Comparison of ENCODE assay signal across 8 mouse cellular contexts in genomic region chr7:65737286-65738040, GRCm38 (mm10). TPM values are rescaled to one million over a fixed set of nuclear protein-coding genes. Genes with fewer than 3 reads are reported as not detected.
DNase-seq lines count a peak whose midpoint lies in the region; ATAC-seq and TF ChIP-seq lines count a peak whose summit lies in the region.
"Had no signal": no experiment of that assay in that cellular context is flagged by ENCODE, and none has a peak within 500 bp of the region (broad histone marks: within the 10 kb centered on the region; RNA-seq: fewer than 3 reads in every experiment).

No protein-coding gene starts in this region.

- DNase-seq in 3T3-L1 (ENCODE audit: low read depth, low spot score): peak; percentile 58
- DNase-seq in ES-E14 (ENCODE audit: low read depth, low spot score): peak; percentile 21
- peak; percentile 32 to 58 for DNase-seq in gastrocnemius, postnatal 4 days (ENCODE audit: low spot score in 2 of 2)
- no peak for DNase-seq in cerebellum, postnatal 14 days
- no peak for DNase-seq in thymus, postnatal 4 days
- DNase-seq: liver had no signal

- H3K27ac ChIP-seq in ES-E14 (ENCODE audit: insufficient read depth, low read depth, low read length, poor library complexity, severe bottlenecking): no peak overlapping the region
- no peak overlapping the region for H3K27ac ChIP-seq in lung, embryonic 15.5 days

- no peaks in the 10 kb centered on the region for H3K9me3 ChIP-seq in ES-E14 (ENCODE audit: control insufficient read depth, insufficient read depth, low read depth, low read length)
- H3K9me3 ChIP-seq in lung, embryonic 15.5 days: no peaks in the 10 kb centered on the region

- H3K4me3 ChIP-seq in ES-E14 (ENCODE audit: insufficient read depth in 1 of 2, low read depth in 1 of 2, low read length in 2 of 2, poor library complexity in 1 of 2, severe bottlenecking in 1 of 2): peak overlapping the region; percentile 44 to 58; a peak in 3 of 4 replicates
- H3K4me3 ChIP-seq in lung, embryonic 15.5 days: no peak overlapping the region

- ATAC-seq in lung, embryonic 15.5 days (ENCODE audit: borderline replicate concordance, extremely low read depth, low FRiP score, low TSS enrichment): peak; percentile 27; the same call in 1 of the 2 replicates
- no peak for ATAC-seq in monocyte, adult 5-6 weeks (replicated peaks; ENCODE audit: insufficient number of reproducible peaks, low FRiP score, low TSS enrichment, poor library complexity, severe bottlenecking)

- H3K9ac ChIP-seq in ES-E14 (ENCODE audit: insufficient read depth, low read depth, low read length, poor library complexity, severe bottlenecking): 0 out of 2 replicates have a peak overlapping the region, but pooled peaks have one; percentile 17
- H3K9ac ChIP-seq in lung, embryonic 15.5 days: no peak overlapping the region

- no peak overlapping the region for H3K4me2 ChIP-seq in lung, embryonic 15.5 days

- H3K4me1 ChIP-seq in ES-E14 (ENCODE audit: control insufficient read depth in 2 of 2, insufficient read depth in 2 of 2, low read length in 2 of 2, poor library complexity in 1 of 2): peaks cover 3% of the 10 kb centered on the region in 2 experiments; a peak in 1 of 4 replicates
- H3K4me1 ChIP-seq in lung, embryonic 15.5 days: peaks cover 5% of the 10 kb centered on the region

- 34% methylated on average over 12 of the region's 12 CpGs for WGBS in lung, embryonic 15.5 days

- in situ Hi-C loops in ES-E14 (cut with MboI; ENCODE audit: low sequenced_read_pairs in 2 of 2, unreplicated experiment in 2 of 2): no loop called here

- no peaks in the 10 kb centered on the region for H3K36me3 ChIP-seq in ES-E14 (ENCODE audit: control insufficient read depth, insufficient read depth, low read length, poor library complexity, severe bottlenecking)
- no peaks in the 10 kb centered on the region for H3K36me3 ChIP-seq in lung, embryonic 15.5 days

- H3K27me3 ChIP-seq in lung, embryonic 15.5 days: no peaks in the 10 kb centered on the region

TF ChIP-seq in ES-E14, 5 proteins besides CTCF, POLR2A, EP300 and RAD21:
- TF ChIP-seq ZC3H11A (IDR thresholded peaks at IDR 0.05; ENCODE audit: borderline replicate concordance, low read depth, low read length) (no peak), CHD2 (IDR thresholded peaks at IDR 0.05; ENCODE audit: low read depth, low read length) (no peak), HCFC1 (IDR thresholded peaks at IDR 0.05; ENCODE audit: borderline replicate concordance, insufficient read depth, low read length) (no peak), MAFK (IDR thresholded peaks at IDR 0.05; ENCODE audit: insufficient read depth, low read depth, low read length) (no peak), ZNF384 (IDR thresholded peaks at IDR 0.05; ENCODE audit: low read depth, low read length) (no peak)
TF ChIP-seq in ES-E14: peak in this region for 0.

RNA-seq across cellular contexts. Expression of gene Tm2d3, which starts 46.5 kb away (rescaled TPM):
- total RNA-seq in ES-E14 (2012; rRNA removed): 77.2 and 135 TPM in 2 replicates
- total RNA-seq in gastrocnemius, postnatal 4 days (2021): 10 to 100 TPM; 16.2 to 22.0 TPM
- polyA plus RNA-seq in lung, embryonic 15.5 days (2015; fragmentation: Nextera tagmentation; extraction: Ambion mirVana): 84.1 and 85.3 TPM in 2 replicates
- 24.1 to 61.5 TPM (median 39.1 TPM) in 3 replicates for total RNA-seq in monocyte, adult 5-6 weeks (2017)

Comparison
In these comparisons a context has a peak if more than half of its experiments do, and no peak if none do; other contexts are left out.
1. DNase-seq: peak in 3T3-L1 (single experiment), ES-E14 (single experiment) and gastrocnemius, postnatal 4 days (2 of 2); none in cerebellum, postnatal 14 days (0 of 2) and thymus, postnatal 4 days (single experiment).